Mouse (Mus musculus) ES-E14 (cell line): ENCODE results near the gene Rps6kl1.

Experiments
- CHD2 ChIP-seq: IDR thresholded peaks from 2 replicates; pipeline ENCODE4 v1.6.1; 2014; ENCODE audit warnings: mild to moderate bottlenecking, low read depth, low read length, inconsistent platforms
- ZNF384 ChIP-seq: IDR thresholded peaks from 2 replicates; pipeline ENCODE4 v1.6.1; 2012; ENCODE audit warnings: low read depth, low read length, inconsistent platforms

- TF ChIP-seq ZNF384 (no peak), CHD2 (no peak)
These were observed 41.6 kb downstream of the Rps6kl1 start for GRCm38 (mm10) chr12:85109426-85109825.
